Mouse (Mus musculus) heart, adult 18-20 months (tissue): Measurements from ENCODE around the gene R3hdml. TPM values are rescaled to one million over a fixed set of nuclear protein-coding genes. Genes with fewer than 3 reads are reported as not detected.

Source experiments
- DNase-seq, 2 experiments: peaks; one replicate each; pipeline ENCODE4 v3.0.0; 2021 to 2022; ENCODE audit warnings: mixed read lengths in 1 of 2
- total RNA-seq, 2 experiments: library from RNA; stranded (reverse); gene quantifications; 2 replicates each; pipeline ENCODE4 v1.2.3; 2021

R3hdml gene
- total RNA-seq, 2 experiments from 2014 or later, result not detected

- DNase-seq, result peak; percentile 25 to 31
These were observed 47.4 kb downstream of the R3hdml start for GRCm38 (mm10) chr2:163539321-163540040.

- peak in 1 of 2 experiments; percentile 27 for DNase-seq
These were observed 48.4 kb downstream of the R3hdml start for GRCm38 (mm10) chr2:163540231-163541117.

GRCm38 (mm10) chr2:163541568-163542182 is 49.6 kb downstream of the R3hdml start:
- no peak for DNase-seq

GRCm38 (mm10) chr2:163542674-163543073 is 50.6 kb downstream of the R3hdml start:
- no peak for DNase-seq

- DNase-seq, result no peak
These were observed 54.7 kb downstream of the R3hdml start for GRCm38 (mm10) chr2:163546623-163547318.

- DNase-seq, result no peak
These were observed 56.7 kb downstream of the R3hdml start for GRCm38 (mm10) chr2:163548822-163549221.

GRCm38 (mm10) chr2:163549786-163550185 is 57.7 kb downstream of the R3hdml start:
- no peak for DNase-seq

Other genes with a start within 250 kb of the R3hdml start
- gene Jph2, start 94.3 kb upstream of the R3hdml start, total RNA-seq, result 100 to 1,000 TPM; 393 to 402 TPM
- 10 to 100 TPM; 17.5 to 30.0 TPM for gene Oser1, start 67.6 kb upstream of the R3hdml start, total RNA-seq
- not detected for gene Gdap1l1, start 53.8 kb upstream of the R3hdml start, total RNA-seq
- 100 to 1,000 TPM; 203 to 216 TPM for gene Fitm2, start 19.7 kb upstream of the R3hdml start, total RNA-seq
- not detected for gene Hnf4a, start 14.5 kb downstream of the R3hdml start, total RNA-seq
- gene Ttpal, start 110.0 kb downstream of the R3hdml start, total RNA-seq, result 10 to 100 TPM; 12.0 to 16.8 TPM
- gene Serinc3, start 152.8 kb downstream of the R3hdml start, total RNA-seq, result 100 to 1,000 TPM; 284 to 364 TPM
- gene Pkig, start 166.1 kb downstream of the R3hdml start, total RNA-seq, result 100 to 1,000 TPM; 219 to 232 TPM